Mouse (Mus musculus): Measurements from ENCODE around the gene Mia. TPM values are rescaled to one million over a fixed set of nuclear protein-coding genes. Genes with fewer than 3 reads are reported as not detected.
A peak's percentile ranks its signal among the peaks of the same experiment; 100 is the strongest.

Mia gene
- polyA plus RNA-seq, 2 experiments = 0.52 to 0.67 TPM

- DNase-seq (ENCODE audit: low read depth in 3 of 3, low spot score in 3 of 3) (no peak), ATAC-seq (ENCODE audit: insufficient read depth) (no peak)
- H3K27ac ChIP-seq = no peak overlapping the region
- H3K36me3 ChIP-seq (replicated peaks; ENCODE audit: control insufficient read depth, insufficient read depth, low read depth) = peaks cover 41% of the 10 kb centered on the region
- no peak for TF ChIP-seq CTCF (IDR thresholded peaks at IDR 0.05; ENCODE audit: low read depth)
- no peak for TF ChIP-seq EP300 (IDR thresholded peaks at IDR 0.05; ENCODE audit: low read depth)
- no peak overlapping the region for H3K4me3 ChIP-seq (ENCODE audit: insufficient read depth in 1 of 2, low read depth in 2 of 2, low read length in 2 of 2)
- 74% methylated on average over 5 of the region's 5 CpGs for WGBS (ENCODE audit: insufficient replicate concordance)
- no peaks in the 10 kb centered on the region for H3K9me3 ChIP-seq (ENCODE audit: control insufficient read depth, low read length)
- no peak overlapping the region for H3K4me2 ChIP-seq (ENCODE audit: low read depth)
- H3K27me3 ChIP-seq (ENCODE audit: control insufficient read depth, insufficient read depth, low read length) = no peaks in the 10 kb centered on the region
- no peaks in the 10 kb centered on the region for H3K4me1 ChIP-seq (replicated peaks; ENCODE audit: control insufficient read depth in 2 of 2, insufficient read depth in 2 of 2, low read length in 1 of 2)
- H3K9ac ChIP-seq (replicated peaks) = no peak overlapping the region
These were observed 5.0 kb upstream of the Mia start for GRCm38 (mm10) chr7:27185986-27186385.

GRCm38 (mm10) chr7:27184964-27185363 lies 4.0 kb upstream of the Mia start:
- Histone ChIP-seq H3K36me3 (replicated peaks; ENCODE audit: control insufficient read depth, insufficient read depth, low read depth) (peaks cover 34% of the 10 kb centered on the region), H3K27me3 (ENCODE audit: control insufficient read depth, insufficient read depth, low read length) (no peaks in the 10 kb centered on the region), H3K27ac (no peak overlapping the region), H3K4me3 (ENCODE audit: insufficient read depth in 1 of 2, low read depth in 2 of 2, low read length in 2 of 2) (no peak overlapping the region), H3K4me1 (replicated peaks; ENCODE audit: control insufficient read depth in 2 of 2, insufficient read depth in 2 of 2, low read length in 1 of 2) (peaks cover 0 to 3% of the 10 kb centered on the region in 2 experiments; a peak in 1 of 4 replicates), H3K4me2 (ENCODE audit: low read depth) (no peak overlapping the region), H3K9me3 (ENCODE audit: control insufficient read depth, low read length) (no peaks in the 10 kb centered on the region), H3K9ac (replicated peaks) (no peak overlapping the region)
- ATAC-seq (ENCODE audit: insufficient read depth) = no peak
- WGBS (ENCODE audit: insufficient replicate concordance) = 22% methylated on average over 3 of the region's 3 CpGs
- TF ChIP-seq EP300 (IDR thresholded peaks at IDR 0.05; ENCODE audit: low read depth) = no peak
- TF ChIP-seq CTCF (IDR thresholded peaks at IDR 0.05; ENCODE audit: low read depth) = peak; percentile 88
- DNase-seq (ENCODE audit: low read depth in 3 of 3, low spot score in 3 of 3) = peak in 1 of 3 experiments; percentile 30

- Histone ChIP-seq H3K4me1 (replicated peaks; ENCODE audit: control insufficient read depth in 2 of 2, insufficient read depth in 2 of 2, low read length in 1 of 2) (peaks cover 10 to 18% of the 10 kb centered on the region in 2 experiments), H3K27me3 (ENCODE audit: control insufficient read depth, insufficient read depth, low read length) (no peaks in the 10 kb centered on the region), H3K9me3 (ENCODE audit: control insufficient read depth, low read length) (no peaks in the 10 kb centered on the region), H3K27ac (no peak overlapping the region), H3K4me2 (ENCODE audit: low read depth) (no peak overlapping the region), H3K4me3 (ENCODE audit: insufficient read depth in 1 of 2, low read depth in 2 of 2, low read length in 2 of 2) (no peak overlapping the region), H3K36me3 (replicated peaks; ENCODE audit: control insufficient read depth, insufficient read depth, low read depth) (peaks cover 17% of the 10 kb centered on the region), H3K9ac (replicated peaks) (no peak overlapping the region)
- ATAC-seq (ENCODE audit: insufficient read depth) (no peak), DNase-seq (ENCODE audit: low read depth in 3 of 3, low spot score in 3 of 3) (no peak)
- WGBS (ENCODE audit: insufficient replicate concordance) = 70% methylated on average over 1 of the region's 1 CpGs
- TF ChIP-seq CTCF (IDR thresholded peaks at IDR 0.05; ENCODE audit: low read depth) (no peak), EP300 (IDR thresholded peaks at IDR 0.05; ENCODE audit: low read depth) (no peak)
These were observed 1.5 kb upstream of the Mia start for GRCm38 (mm10) chr7:27182498-27182897.

GRCm38 (mm10) chr7:27180036-27180435 lies 921 bp downstream of the Mia start:
- peaks cover 10 to 18% of the 10 kb centered on the region in 2 experiments for H3K4me1 ChIP-seq (replicated peaks; ENCODE audit: control insufficient read depth in 2 of 2, insufficient read depth in 2 of 2, low read length in 1 of 2)
- no peak for DNase-seq (ENCODE audit: low read depth in 3 of 3, low spot score in 3 of 3)
- no peak for ATAC-seq (ENCODE audit: insufficient read depth)
- H3K9me3 ChIP-seq (ENCODE audit: control insufficient read depth, low read length) = no peaks in the 10 kb centered on the region
- H3K9ac ChIP-seq (replicated peaks) = no peak overlapping the region
- H3K27me3 ChIP-seq (ENCODE audit: control insufficient read depth, insufficient read depth, low read length) = no peaks in the 10 kb centered on the region
- no peak overlapping the region for H3K4me3 ChIP-seq (ENCODE audit: insufficient read depth in 1 of 2, low read depth in 2 of 2, low read length in 2 of 2)
- H3K27ac ChIP-seq = no peak overlapping the region
- 65% methylated on average over 5 of the region's 5 CpGs for WGBS (ENCODE audit: insufficient replicate concordance)
- no peak overlapping the region for H3K4me2 ChIP-seq (ENCODE audit: low read depth)
- no peaks in the 10 kb centered on the region; the same call in none of the 2 replicates for H3K36me3 ChIP-seq (replicated peaks; ENCODE audit: control insufficient read depth, insufficient read depth, low read depth)
- TF ChIP-seq EP300 (IDR thresholded peaks at IDR 0.05; ENCODE audit: low read depth) (no peak), CTCF (IDR thresholded peaks at IDR 0.05; ENCODE audit: low read depth) (no peak)

GRCm38 (mm10) chr7:27179217-27179918 lies 1.6 kb downstream of the Mia start:
- no peak for TF ChIP-seq EP300 (IDR thresholded peaks at IDR 0.05; ENCODE audit: low read depth)
- TF ChIP-seq CTCF (IDR thresholded peaks at IDR 0.05; ENCODE audit: low read depth) = no peak
- Histone ChIP-seq H3K9ac (replicated peaks) (peak overlapping the region; percentile 37), H3K27me3 (ENCODE audit: control insufficient read depth, insufficient read depth, low read length) (no peaks in the 10 kb centered on the region), H3K4me2 (ENCODE audit: low read depth) (peak overlapping the region; percentile 73), H3K4me1 (replicated peaks; ENCODE audit: control insufficient read depth in 2 of 2, insufficient read depth in 2 of 2, low read length in 1 of 2) (peaks cover 10 to 18% of the 10 kb centered on the region in 2 experiments), H3K27ac (no peak overlapping the region), H3K4me3 (ENCODE audit: insufficient read depth in 1 of 2, low read depth in 2 of 2, low read length in 2 of 2) (peak overlapping the region; percentile 54 to 88), H3K9me3 (ENCODE audit: control insufficient read depth, low read length) (no peaks in the 10 kb centered on the region), H3K36me3 (replicated peaks; ENCODE audit: control insufficient read depth, insufficient read depth, low read depth) (no peaks in the 10 kb centered on the region; the same call in 1 of the 2 replicates)
- DNase-seq (ENCODE audit: low read depth in 3 of 3, low spot score in 3 of 3) = no peak
- WGBS (ENCODE audit: insufficient replicate concordance) = 42% methylated on average over 16 of the region's 16 CpGs
- no peak for ATAC-seq (ENCODE audit: insufficient read depth)
